Mouse (Mus musculus) left cerebral cortex, adult 18-20 months (tissue): Measurements from ENCODE around the gene Cfap298. TPM values are rescaled to one million over a fixed set of nuclear protein-coding genes. Genes with fewer than 3 reads are reported as not detected.

Source experiments
- microRNA-seq, 2 experiments: library from miRNA; unstranded; fragments of <30 nt; microRNA quantifications; one replicate each; pipeline ENCODE4 v1.2.0; 2021
- total RNA-seq, 2 experiments: library from RNA; stranded (reverse); gene quantifications; 2 replicates each; pipeline ENCODE4 v1.2.3; 2021

Cfap298 gene
- total RNA-seq, 2 experiments from 2014 or later: 39.8 to 48.0 TPM

Small RNA genes lying within 50 kb of the gene (microRNA-seq; reads per million reads assigned to microRNA genes)
- gene Gm22933: 0 reads per million in 2 experiments

Other genes with a start within 250 kb of the Cfap298 start
- 1 to 10 TPM; 5.7 to 6.8 TPM for gene Mis18a, start 207.7 kb downstream of the Cfap298 start, total RNA-seq
- gene Mrap, start 196.9 kb downstream of the Cfap298 start, total RNA-seq: under 1 TPM; 0.45 to 0.74 TPM
- gene Urb1, start 124.7 kb downstream of the Cfap298 start, total RNA-seq: 10 to 100 TPM; 14.3 to 16.4 TPM
- gene Eva1c, start 108.4 kb downstream of the Cfap298 start, total RNA-seq: 1 to 10 TPM; 3.0 to 3.3 TPM
- gene Synj1, start 76.2 kb upstream of the Cfap298 start, total RNA-seq: 100 to 1,000 TPM; 330 to 343 TPM
- 10 to 100 TPM; 56.1 to 59.4 TPM for gene Paxbp1, start 109.4 kb upstream of the Cfap298 start, total RNA-seq
- gene 4932438H23Rik, start 160.0 kb upstream of the Cfap298 start, total RNA-seq: 1 to 10 TPM in 1 of 2 experiments, under 1 TPM in 1; 0.75 to 1.1 TPM